Mouse (Mus musculus) spleen, postnatal 14 days (tissue): ENCODE data around the gene Olfr239.
"Not testable (repeated sequence)": the region's sequence is repeated elsewhere in the genome, so short reads cannot be mapped to it uniquely, and the experiment has no call there.

Experiments used
- DNase-seq, 2 experiments: peaks; one replicate each; pipeline ENCODE4 v3.0.0; 2021 to 2022; ENCODE audit warnings: low spot score in 2 of 2

Olfr239 gene

DNA sequence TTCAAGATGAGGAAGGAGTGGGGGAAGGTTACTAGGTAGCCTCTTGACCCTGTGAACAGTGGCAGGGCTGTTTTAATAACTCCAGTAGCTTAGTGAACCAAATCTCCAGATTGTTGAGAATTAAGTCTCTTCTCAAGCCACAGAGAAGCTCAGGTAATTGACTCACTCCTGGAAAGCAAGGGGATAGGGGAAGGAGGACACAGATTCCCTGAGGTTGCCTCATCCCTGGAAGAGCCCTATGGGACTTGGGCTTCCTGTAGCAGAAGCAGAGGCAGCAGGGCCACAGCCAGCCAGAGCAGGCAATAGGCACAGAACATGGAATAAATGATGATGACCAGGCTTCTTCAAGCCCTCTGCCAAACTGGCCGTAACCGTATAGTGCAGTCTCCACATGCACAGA is at the start of gene Olfr239:
TSS of gene Olfr239 (plus strand) at position 301 of the 400 bp plus-strand sequence.
- DNase-seq, result not testable (repeated sequence)

DNA sequence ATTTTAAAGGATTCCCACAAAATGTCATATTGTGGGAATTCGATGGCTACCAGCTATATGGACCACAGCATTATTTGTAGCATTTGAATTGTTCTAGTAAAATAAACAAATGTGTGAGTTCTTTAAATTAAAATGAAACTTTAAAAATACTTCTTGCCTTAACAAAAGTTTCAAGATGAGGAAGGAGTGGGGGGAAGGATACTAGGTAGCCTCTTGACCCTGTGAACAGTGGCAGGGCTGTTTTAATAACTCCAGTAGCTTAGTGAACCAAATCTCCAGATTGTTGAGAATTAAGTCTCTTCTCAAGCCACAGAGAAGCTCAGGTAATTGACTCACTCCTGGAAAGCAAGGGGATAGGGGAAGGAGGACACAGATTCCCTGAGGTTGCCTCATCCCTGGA is 23.0 kb upstream of the Olfr239 start, which contains the start of gene Olfr55:
TSS of gene Olfr55 (plus strand) at position 301 of the 400 bp plus-strand sequence.
- DNase-seq, result not testable (repeated sequence)

DNA sequence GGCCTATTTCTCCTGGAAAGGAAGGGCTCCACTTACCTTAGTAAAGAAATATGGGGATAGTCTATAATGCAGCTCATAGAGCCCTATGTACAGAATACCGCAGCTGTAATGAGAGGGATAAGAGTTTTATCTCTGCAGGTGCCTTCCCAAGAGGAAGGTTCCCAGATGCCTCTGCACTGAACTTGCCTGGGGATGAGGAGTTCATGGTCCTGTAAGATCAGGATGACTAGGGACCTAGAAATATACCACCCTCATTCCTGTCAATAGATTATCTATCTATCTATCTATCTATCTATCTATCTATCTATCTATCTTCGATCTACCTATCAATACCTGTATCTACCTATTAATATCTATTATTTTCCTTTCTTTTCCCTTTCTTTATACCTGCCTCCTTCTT is 30.5 kb downstream of the Olfr239 start, which contains the start of gene Olfr1564:
TSS of gene Olfr1564 (minus strand) at position 101 of the 400 bp plus-strand sequence.
- no peak for DNase-seq

DNA sequence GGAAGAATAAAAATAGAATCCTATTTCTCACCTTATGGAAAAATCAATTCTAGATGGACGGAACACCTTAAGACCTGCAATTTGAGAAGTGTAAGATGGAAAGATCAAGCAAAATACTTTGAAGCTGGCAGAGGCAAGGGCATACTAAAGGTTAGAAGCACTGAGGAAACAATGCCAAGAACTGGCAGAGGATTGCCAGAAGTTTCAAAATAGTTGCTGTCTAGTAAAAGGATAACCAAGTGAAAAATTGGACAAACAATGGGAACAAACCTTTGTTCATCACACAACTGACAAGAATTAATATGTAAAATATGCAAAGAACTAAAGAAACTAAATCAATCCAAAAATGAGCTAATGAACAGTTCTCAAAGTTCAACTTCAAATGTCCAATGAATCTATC is 45.5 kb downstream of the Olfr239 start:
- DNase-seq, result not testable (repeated sequence)
